Mouse (Mus musculus) urinary bladder, postnatal 25 days (tissue): ENCODE results near the gene Dgcr6.
"Not testable (repeated sequence)": the region's sequence is repeated elsewhere in the genome, so short reads cannot be mapped to it uniquely, and the experiment has no call there.

Source experiments
- DNase-seq: peaks from one replicate; pipeline ENCODE4 v3.0.0; 2022; ENCODE audit warnings: low spot score

Dgcr6 gene

GRCm38 (mm10) chr16:18052731-18053202, at the start of gene Dgcr6:
Dgcr6 (plus strand) TSS chr16:18052860.
- peak; percentile 82 for DNase-seq

- no peak for DNase-seq
Observed at GRCm38 (mm10) chr16:18004589-18004988, 48.1 kb upstream of the Dgcr6 start.

- DNase-seq = no peak
Observed at GRCm38 (mm10) chr16:18007083-18007482, 45.6 kb upstream of the Dgcr6 start.

- DNase-seq = no peak
Observed at GRCm38 (mm10) chr16:18011101-18011500, 41.6 kb upstream of the Dgcr6 start.

GRCm38 (mm10) chr16:18016482-18016881, 36.2 kb upstream of the Dgcr6 start:
- DNase-seq = not testable (repeated sequence)

GRCm38 (mm10) chr16:18022780-18023557, 29.7 kb upstream of the Dgcr6 start:
- DNase-seq = no peak

GRCm38 (mm10) chr16:18027371-18027770, 25.3 kb upstream of the Dgcr6 start:
- no peak for DNase-seq

- DNase-seq = no peak
Observed at GRCm38 (mm10) chr16:18031752-18032151, 20.9 kb upstream of the Dgcr6 start.

GRCm38 (mm10) chr16:18033289-18033688, 19.4 kb upstream of the Dgcr6 start:
- DNase-seq = no peak

- no peak for DNase-seq
Observed at GRCm38 (mm10) chr16:18034286-18034685, 18.4 kb upstream of the Dgcr6 start.

GRCm38 (mm10) chr16:18036425-18036955, 16.2 kb upstream of the Dgcr6 start:
- peak; percentile 43 for DNase-seq

- DNase-seq = no peak
Observed at GRCm38 (mm10) chr16:18037025-18037424, 15.6 kb upstream of the Dgcr6 start.

GRCm38 (mm10) chr16:18044991-18045390, 7.7 kb upstream of the Dgcr6 start:
- DNase-seq = no peak

- DNase-seq = peak; percentile 19
Observed at GRCm38 (mm10) chr16:18047660-18048059, 5.0 kb upstream of the Dgcr6 start.

- no peak for DNase-seq
Observed at GRCm38 (mm10) chr16:18048071-18048470, 4.6 kb upstream of the Dgcr6 start.

- DNase-seq = no peak
Observed at GRCm38 (mm10) chr16:18052322-18052721, 338 bp upstream of the Dgcr6 start.

- no peak for DNase-seq
Observed at GRCm38 (mm10) chr16:18056215-18056614, 3.6 kb downstream of the Dgcr6 start.

- no peak for DNase-seq
Observed at GRCm38 (mm10) chr16:18058331-18058731, 5.7 kb downstream of the Dgcr6 start.

- DNase-seq = no peak
Observed at GRCm38 (mm10) chr16:18059243-18059642, 6.6 kb downstream of the Dgcr6 start.

GRCm38 (mm10) chr16:18061201-18061600, 8.5 kb downstream of the Dgcr6 start:
- no peak for DNase-seq

GRCm38 (mm10) chr16:18066060-18067009, 13.7 kb downstream of the Dgcr6 start:
- DNase-seq = peak; percentile 95

GRCm38 (mm10) chr16:18068653-18069376, 16.2 kb downstream of the Dgcr6 start:
- DNase-seq = no peak
